Mouse (Mus musculus) heart, adult 2 months (tissue): ENCODE data around the gene Tnn. TPM values are rescaled to one million over a fixed set of nuclear protein-coding genes. Genes with fewer than 3 reads are reported as not detected.

Experiments used
- DNase-seq, 2 experiments: peaks; one replicate each; pipeline ENCODE4 v3.0.0; 2021
- H3K27ac ChIP-seq: fragments of 200-600 bp; 2 replicates; pipeline ENCODE4 v1.8.1; 2022
- H3K27me3 ChIP-seq: fragments of 200-500 bp; 2 replicates; pipeline ENCODE4 v1.6.1; 2012; ENCODE audit warnings: mild to moderate bottlenecking, low read length, inconsistent platforms, mixed read lengths; ENCODE audit not compliant: control insufficient read depth, insufficient read depth
- H3K36me3 ChIP-seq: fragments of 200-500 bp; 2 replicates; pipeline ENCODE4 v1.6.1; 2012; ENCODE audit warnings: low read length, inconsistent platforms; ENCODE audit not compliant: control insufficient read depth, insufficient read depth
- H3K4me1 ChIP-seq: fragments of 200-500 bp; 2 replicates; pipeline ENCODE4 v1.6.1; 2011; ENCODE audit warnings: low read length; ENCODE audit not compliant: control insufficient read depth, insufficient read depth
- H3K4me3 ChIP-seq: fragments of 200-600 bp; 2 replicates; pipeline ENCODE4 v1.8.1; 2022
- H3K79me2 ChIP-seq: fragments of 200-500 bp; replicated peaks from 2 replicates; pipeline ENCODE4 v1.6.1; 2012; ENCODE audit warnings: mild to moderate bottlenecking, inconsistent platforms, low read length, moderate library complexity, mixed read lengths; ENCODE audit not compliant: control insufficient read depth, insufficient read depth
- H3K9ac ChIP-seq: fragments of 200-500 bp; 2 replicates; pipeline ENCODE4 v1.6.1; 2012; ENCODE audit warnings: low read depth, mild to moderate bottlenecking, control low read depth, inconsistent platforms, low read length, mixed read lengths
- CTCF ChIP-seq: fragments of 200-600 bp; IDR thresholded peaks from 2 replicates; pipeline ENCODE4 v1.8.1; 2022; ENCODE audit warnings: antibody characterized with exemption, mild to moderate bottlenecking, moderate library complexity
- EP300 ChIP-seq: fragments of 200-500 bp; IDR thresholded peaks from 2 replicates; pipeline ENCODE4 v1.6.1; 2011; ENCODE audit warnings: low read depth, low read length, control low read depth; ENCODE audit not compliant: insufficient read depth
- POLR2A ChIP-seq: fragments of 200-500 bp; IDR thresholded peaks from 2 replicates; pipeline ENCODE4 v1.6.1; 2011; ENCODE audit warnings: mild to moderate bottlenecking, low read depth, low read length, control low read depth; ENCODE audit not compliant: insufficient read depth
- WGBS: fragments of 180-500 bp; shearing (Covaris S2); methylation state at CpG from one replicate; pipeline ENCODE4 v1.1.7; 2018; 5-methylcytosine and 5-hydroxymethylcytosine counted together
- intact Hi-C: fragments of 180-260 bp; cut with DNase I; formaldehyde crosslinking; loops from one replicate; pipeline ENCODE4 v1.15.1; 2025
- long read RNA-seq: library from polyadenylated mRNA; stranded (forward); transcript quantifications from one replicate; pipeline ENCODE4 v2.0.0, GENCODE M21; 2021
- polyA plus RNA-seq: library from polyadenylated mRNA; depleted of rRNA; stranded (reverse); fragments of >200 nt; gene quantifications from 2 replicates; pipeline ENCODE4 v1.2.3, GENCODE M21; 2012; rRNA removed
- total RNA-seq, 2 experiments: library from RNA; stranded (reverse); gene quantifications; 2 replicates each; pipeline ENCODE4 v1.2.3; 2021

The Tnn gene
- total RNA-seq, result not detected
- polyA plus RNA-seq, result 0.06 TPM in 1 of 2 replicates, not detected in the other
- long read RNA-seq, result 0 reads

- Histone ChIP-seq H3K36me3 (no peaks in the 10 kb centered on the region), H3K27ac (no peak within 1 kb of the TSS), H3K9ac (no peak within 1 kb of the TSS), H3K4me1 (no peaks in the 10 kb centered on the region), H3K79me2 (no peaks in the 10 kb centered on the region), H3K27me3 (0 out of 2 replicates have a peak, but pooled peaks cover 1% of the 10 kb centered on the region), H3K4me3 (no peak within 1 kb of the TSS)
- intact Hi-C loops, result no loop called here
- TF ChIP-seq EP300 (no peak), CTCF (no peak), POLR2A (no peak)
- 36% methylated on average over 8 of the region's 8 CpGs for WGBS
- DNase-seq, result no peak
Observed at GRCm38 (mm10) chr1:160153480-160153879, at the start of gene Tnn. Tnn (minus strand) TSS chr1:160153580.

- Histone ChIP-seq H3K27ac (peak overlapping the region; percentile 77), H3K4me1 (peaks cover 1% of the 10 kb centered on the region), H3K4me3 (peak overlapping the region; percentile 81), H3K36me3 (peaks cover 3% of the 10 kb centered on the region; the same call in 1 of the 2 replicates), H3K27me3 (no peaks in the 10 kb centered on the region), H3K9ac (peak overlapping the region; percentile 92), H3K79me2 (no peaks in the 10 kb centered on the region)
- no peak for DNase-seq
- intact Hi-C loops, result no loop called here
- TF ChIP-seq EP300 (no peak), POLR2A (no peak), CTCF (no peak)
- WGBS, result 0% methylated on average over 13 of the region's 13 CpGs
Observed at GRCm38 (mm10) chr1:160195337-160195663, 41.9 kb upstream of the Tnn start.

GRCm38 (mm10) chr1:160194529-160195336 lies 41.4 kb upstream of the Tnn start, which contains the start of gene Mrps14:
Mrps14 (plus strand) TSS chr1:160195215.
- whole genome bisulfite sequencing, result 6% methylated on average over 31 of the region's 31 CpGs
- peak within 1 kb of the TSS; percentile 92 for H3K9ac ChIP-seq
- intact Hi-C loops, result loop anchor here (1.0 kb wide), 1 partner anchor 19 kb away; no protein-coding TSS in a partner anchor
- DNase-seq, result peak; percentile 98
- no peaks in the 10 kb centered on the region for H3K79me2 ChIP-seq
- H3K4me1 ChIP-seq, result peaks cover 1% of the 10 kb centered on the region
- TF ChIP-seq CTCF (peak; percentile 90), POLR2A (peak; percentile 84), EP300 (peak; percentile 68)
- no peaks in the 10 kb centered on the region for H3K27me3 ChIP-seq
- peaks cover 3% of the 10 kb centered on the region; the same call in 1 of the 2 replicates for H3K36me3 ChIP-seq
- peak within 1 kb of the TSS; percentile 77 for H3K27ac ChIP-seq
- peak within 1 kb of the TSS; percentile 81 for H3K4me3 ChIP-seq

- DNase-seq, result peak in 1 of 2 experiments; percentile 21
- intact Hi-C loops, result loop anchor here (10.0 kb wide), 1 partner anchor 270 kb away; no protein-coding TSS in a partner anchor
- TF ChIP-seq CTCF, result peak; percentile 59
- TF ChIP-seq POLR2A, result no peak
Observed at GRCm38 (mm10) chr1:160184506-160184905, 31.1 kb upstream of the Tnn start.

GRCm38 (mm10) chr1:160181216-160181615 lies 27.8 kb upstream of the Tnn start:
- Histone ChIP-seq H3K4me3 (no peak overlapping the region), H3K27ac (no peak overlapping the region), H3K79me2 (no peaks in the 10 kb centered on the region), H3K9ac (no peak overlapping the region), H3K36me3 (no peaks in the 10 kb centered on the region), H3K4me1 (no peaks in the 10 kb centered on the region), H3K27me3 (no peaks in the 10 kb centered on the region)
- WGBS, result 34% methylated on average over 4 of the region's 4 CpGs
- TF ChIP-seq CTCF (no peak), POLR2A (no peak), EP300 (no peak)
- no peak for DNase-seq
- intact Hi-C loops, result loop anchor here (10.0 kb wide), 1 partner anchor 266 kb away; no protein-coding TSS in a partner anchor

More at GRCm38 (mm10) chr1:160184506-160184905, 31.1 kb upstream of the Tnn start:
- 11% methylated on average over 5 of the region's 5 CpGs for WGBS
- no peak overlapping the region for H3K9ac ChIP-seq
- H3K4me3 ChIP-seq, result no peak overlapping the region
- no peaks in the 10 kb centered on the region for H3K36me3 ChIP-seq
- no peaks in the 10 kb centered on the region for H3K27me3 ChIP-seq
- no peaks in the 10 kb centered on the region for H3K79me2 ChIP-seq
- no peak overlapping the region for H3K27ac ChIP-seq
- H3K4me1 ChIP-seq, result no peaks in the 10 kb centered on the region

GRCm38 (mm10) chr1:160176903-160177302 lies 23.5 kb upstream of the Tnn start:
- TF ChIP-seq POLR2A, result no peak
- TF ChIP-seq CTCF, result no peak
- TF ChIP-seq EP300, result no peak
- WGBS, result 79% methylated on average over 8 of the region's 8 CpGs
- no peak for DNase-seq
- intact Hi-C loops, result no loop called here
- Histone ChIP-seq H3K9ac (no peak overlapping the region), H3K27ac (no peak overlapping the region), H3K4me3 (no peak overlapping the region), H3K36me3 (no peaks in the 10 kb centered on the region), H3K4me1 (no peaks in the 10 kb centered on the region), H3K27me3 (no peaks in the 10 kb centered on the region), H3K79me2 (no peaks in the 10 kb centered on the region)
